Mouse (Mus musculus) adrenal gland, postnatal 14 days (tissue): Measurements from ENCODE around the gene Vsig10l. TPM values are rescaled to one million over a fixed set of nuclear protein-coding genes. Genes with fewer than 3 reads are reported as not detected.

Experiments
- microRNA-seq, 2 experiments: library from miRNA; unstranded; fragments of <30 nt; microRNA quantifications; one replicate each; pipeline ENCODE4 v1.2.0; 2021
- total RNA-seq: library from RNA; stranded (reverse); gene quantifications from 2 replicates; pipeline ENCODE4 v1.2.3, GENCODE M21; 2021

Gene Vsig10l
- total RNA-seq, 1 experiment from 2014 or later: 2.3 TPM

Small RNA genes within 50 kb of the gene (microRNA-seq; reads per million reads assigned to microRNA genes)
- gene Mir7051: 1.9 to 2.1 reads per million in 2 experiments

Other genes with a start within 250 kb of the Vsig10l start
- 19.9 and 21.6 TPM in 2 replicates for gene Zfp715, start 149.9 kb upstream of the Vsig10l start, total RNA-seq
- 0.15 TPM in 1 of 2 replicates, not detected in the other for gene Siglecf, start 111.8 kb upstream of the Vsig10l start, total RNA-seq
- gene Siglecg, start 54.9 kb upstream of the Vsig10l start, total RNA-seq: 2.0 and 6.2 TPM in 2 replicates
- gene Lim2, start 35.5 kb upstream of the Vsig10l start, total RNA-seq: not detected in 2 replicates
- 3.9 TPM in 1 of 2 replicates, not detected in the other for gene Nkg7, start 26.1 kb upstream of the Vsig10l start, total RNA-seq
- not detected in 2 replicates for gene Cldnd2, start 22.4 kb upstream of the Vsig10l start, total RNA-seq
- 1,201 and 1,373 TPM in 2 replicates for gene Etfb, start 19.1 kb upstream of the Vsig10l start, total RNA-seq
- 0.82 TPM in 1 of 2 replicates, not detected in the other for gene Gm45233, start 19.0 kb upstream of the Vsig10l start, total RNA-seq
- 1.9 and 2.1 TPM in 2 replicates for gene Iglon5, start 26.9 kb downstream of the Vsig10l start, total RNA-seq
- gene 4931406B18Rik, start 42.8 kb downstream of the Vsig10l start, total RNA-seq: not detected in 2 replicates
- 2.7 and 5.3 TPM in 2 replicates for gene Cd33, start 81.3 kb downstream of the Vsig10l start, total RNA-seq
- 2.2 and 3.2 TPM in 2 replicates for gene Zfp658, start 99.1 kb downstream of the Vsig10l start, total RNA-seq
- 11.9 and 16.9 TPM in 2 replicates for gene Zfp719, start 116.5 kb downstream of the Vsig10l start, total RNA-seq
- not detected in 2 replicates for gene Zfp819, start 144.0 kb downstream of the Vsig10l start, total RNA-seq
- gene Ceacam18, start 171.6 kb downstream of the Vsig10l start, total RNA-seq: 0.22 TPM in 1 of 2 replicates, not detected in the other
- 1.1 and 1.4 TPM in 2 replicates for gene Siglece, start 197.0 kb downstream of the Vsig10l start, total RNA-seq
- 9.3 and 10.1 TPM in 2 replicates for gene Ctu1, start 208.9 kb downstream of the Vsig10l start, total RNA-seq
- not detected in 2 replicates for gene Klk14, start 227.3 kb downstream of the Vsig10l start, total RNA-seq
- gene Klk13, start 249.4 kb downstream of the Vsig10l start, total RNA-seq: not detected in 2 replicates